ENCODE assay signal across 16 mouse cellular contexts in genomic region chr3:79609886-79610285, GRCm38 (mm10).
"Had no signal": no experiment of that assay in that cellular context is flagged by ENCODE, and none has a peak within 500 bp of the region (broad histone marks: within the 10 kb centered on the region; RNA-seq: fewer than 3 reads in every experiment).

No protein-coding gene starts in this region.

- H3K4me1 ChIP-seq: neural tube, embryonic 13.5 days; neural tube, embryonic 15.5 days; stomach, embryonic 15.5 days had no signal

- H3K27ac ChIP-seq: neural tube, embryonic 13.5 days; neural tube, embryonic 15.5 days; stomach, embryonic 15.5 days; stomach, postnatal 0 days had no signal

- H3K9ac ChIP-seq: neural tube, embryonic 13.5 days; neural tube, embryonic 15.5 days; stomach, embryonic 15.5 days had no signal

- H3K4me3 ChIP-seq: neural tube, embryonic 13.5 days; neural tube, embryonic 15.5 days; stomach, embryonic 15.5 days had no signal

- DNase-seq: retina, postnatal 1 day; right cerebral cortex, adult 18-20 months; right cerebral cortex, postnatal 14 days; right cerebral cortex, postnatal 25 days; right cerebral cortex, postnatal 4 days; spleen, adult 18-20 months; thymus, adult 18-20 months; thymus, adult 2 months; thymus, postnatal 14 days; thymus, postnatal 25 days; thymus, postnatal 36 days; thymus, postnatal 4 days had no signal

- H3K27me3 ChIP-seq: neural tube, embryonic 13.5 days; neural tube, embryonic 15.5 days; stomach, embryonic 15.5 days had no signal

- H3K9me3 ChIP-seq: neural tube, embryonic 13.5 days; neural tube, embryonic 15.5 days; stomach, embryonic 15.5 days had no signal

- H3K4me2 ChIP-seq: neural tube, embryonic 13.5 days; neural tube, embryonic 15.5 days; stomach, embryonic 15.5 days had no signal
